Mouse (Mus musculus): Measurements from ENCODE around the gene Ccdc148. TPM values are rescaled to one million over a fixed set of nuclear protein-coding genes. Genes with fewer than 3 reads are reported as not detected.

Gene Ccdc148
- 0.83 TPM for polyA plus RNA-seq (2017; shearing (Covaris generic))

GRCm38 (mm10) chr2:59160605-59160963 lies at the start of gene Ccdc148, which contains the start of gene Pkp4:
Ccdc148 (minus strand) TSS chr2:59160683.
Pkp4 (plus strand) TSS chr2:59160850.

GRCm38 (mm10) chr2:58859134-58859533 lies 301.3 kb downstream of the Ccdc148 start, which contains the start of gene Gm11099:
Gm11099 (plus strand) TSS chr2:58859434.

Other genes starting within 250 kb of the Ccdc148 start
- gene Pkp4, start 167 bp upstream of the Ccdc148 start, polyA plus RNA-seq (2017; shearing (Covaris generic)), result 9.8 TPM

Data from activated CD4-positive, CD25-positive, alpha-beta regulatory T cell, adult 9 weeks (primary cell).